Mouse (Mus musculus): Measurements from ENCODE around the gene Slc26a5.

DNA sequence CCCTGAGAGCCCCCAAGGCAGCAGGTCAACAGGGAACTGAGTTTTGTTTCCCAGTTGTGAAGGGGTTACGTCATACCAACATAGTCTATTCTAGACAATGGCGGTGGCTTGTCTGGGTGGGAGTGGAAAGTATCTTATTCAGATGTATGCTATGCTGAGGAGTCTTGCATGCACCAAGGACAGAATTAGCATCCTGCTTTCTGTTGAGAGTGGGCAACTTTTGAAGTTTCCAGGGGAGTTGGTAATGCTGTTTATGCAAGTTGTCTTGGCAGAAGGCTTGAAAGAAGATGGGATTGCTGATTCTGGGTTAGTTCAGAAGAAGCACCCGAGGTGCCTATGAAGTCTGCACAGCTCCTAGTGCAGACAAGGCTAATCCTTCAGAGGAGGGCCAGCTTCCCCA lies 28.8 kb upstream of the Slc26a5 start:
- TF ChIP-seq CTCF (IDR thresholded peaks at IDR 0.05): no peak
- TF ChIP-seq EP300 (IDR thresholded peaks at IDR 0.05; ENCODE audit: insufficient read depth, low read depth, low read length): no peak

Measured in heart, adult 2 months (tissue).